Mouse (Mus musculus) G1E (cell line): ENCODE measurements around the gene 1810049J17Rik. TPM values are rescaled to one million over a fixed set of nuclear protein-coding genes. Genes with fewer than 3 reads are reported as not detected.
"Not testable (repeated sequence)": the region's sequence is repeated elsewhere in the genome, so short reads cannot be mapped to it uniquely, and the experiment has no call there.

ENCODE experiments used
- ATAC-seq: 2 replicates; pipeline ENCODE4 v1.8.0; 2016; ENCODE audit warnings: mild to moderate bottlenecking; ENCODE audit not compliant: insufficient number of reproducible peaks, poor library complexity, low FRiP score, severe bottlenecking; ENCODE audit errors: extremely low read depth
- DNase-seq: peaks from one replicate; pipeline ENCODE4 v3.0.0; 2012; ENCODE audit warnings: low spot score
- H3K27me3 ChIP-seq: 2 replicates; pipeline ENCODE4 v1.6.1; 2012; ENCODE audit warnings: mild to moderate bottlenecking, low read length, inconsistent platforms; ENCODE audit not compliant: insufficient read depth
- H3K36me3 ChIP-seq: replicated peaks from 2 replicates; pipeline ENCODE3; 2012; ENCODE audit warnings: mild to moderate bottlenecking, inconsistent platforms
- H3K4me1 ChIP-seq: 2 replicates; pipeline ENCODE4 v1.6.1; 2012; ENCODE audit warnings: low read depth, low read length, inconsistent platforms, mixed read lengths; ENCODE audit not compliant: insufficient read depth
- H3K4me3 ChIP-seq: 2 replicates; pipeline ENCODE4 v1.5.1; 2012; ENCODE audit warnings: low read depth, mild to moderate bottlenecking, inconsistent platforms, low read length, moderate library complexity, mixed read lengths
- H3K9me3 ChIP-seq: replicated peaks from 2 replicates; pipeline ENCODE4 v1.6.1; 2012; ENCODE audit warnings: inconsistent platforms
- CTCF ChIP-seq: IDR thresholded peaks from 2 replicates; pipeline ENCODE4 v1.5.1; 2012; ENCODE audit warnings: low read depth, low read length, inconsistent platforms, mixed read lengths
- GATA1 ChIP-seq: IDR thresholded peaks from 2 replicates; pipeline ENCODE4 v1.6.1; 2012; ENCODE audit warnings: borderline replicate concordance, low read length, inconsistent platforms, mixed read lengths
- GATA2 ChIP-seq: IDR thresholded peaks from 2 replicates; pipeline ENCODE4 v1.6.1; 2012; ENCODE audit warnings: low read depth, low read length, inconsistent platforms, borderline replicate concordance
- POLR2AphosphoS5 ChIP-seq: IDR thresholded peaks from 2 replicates; pipeline ENCODE4 v1.6.1; 2012; ENCODE audit warnings: low read depth, low read length, inconsistent platforms; ENCODE audit not compliant: insufficient replicate concordance
- TAL1 ChIP-seq: conservative IDR thresholded peaks from 2 replicates; pipeline ENCODE4 v1.6.1; 2012; ENCODE audit warnings: low read depth, low read length, inconsistent platforms, mixed read lengths
- polyA plus RNA-seq: library from polyadenylated mRNA; stranded (reverse); fragments of >175 nt; gene quantifications from 2 replicates; pipeline ENCODE4 v1.2.3, GENCODE M21; 2012
- total RNA-seq, 2 experiments: library from RNA; stranded (forward) in 1 of 2; stranded (reverse) in 1 of 2; fragments of 200-1000 nt in 1 of 2; fragments of >200 nt in 1 of 2; fragmentation: Nextera tagmentation in 1 of 2; gene quantifications; 2 replicates each; pipeline ENCODE4 v1.2.3; 2014 to 2017

Gene 1810049J17Rik
- total RNA-seq (2014; fragmentation: Nextera tagmentation) (not detected in 2 replicates), total RNA-seq (2017) (0.38 TPM in 1 of 2 replicates, not detected in the other), polyA plus RNA-seq (0.36 and 0.52 TPM in 2 replicates)

- ATAC-seq (no peak), DNase-seq (peak; percentile 40)
- peaks cover 22% of the 10 kb centered on the region for H3K36me3 ChIP-seq
- H3K9me3 ChIP-seq, result no peaks in the 10 kb centered on the region
- H3K27me3 ChIP-seq, result no peaks in the 10 kb centered on the region
- no peak for TF ChIP-seq POLR2AphosphoS5
- TF ChIP-seq TAL1, result no peak
- TF ChIP-seq GATA2, result no peak
- no peak for TF ChIP-seq GATA1
- no peak for TF ChIP-seq CTCF
- peak within 1 kb of the TSS; percentile 99 for H3K4me3 ChIP-seq
- H3K4me1 ChIP-seq, result peaks cover 53% of the 10 kb centered on the region
These were observed at the start of gene 1810049J17Rik for GRCm38 (mm10) chr15:12321788-12322621. Gene 1810049J17Rik (minus strand): TSS chr15:12321899.

DNA sequence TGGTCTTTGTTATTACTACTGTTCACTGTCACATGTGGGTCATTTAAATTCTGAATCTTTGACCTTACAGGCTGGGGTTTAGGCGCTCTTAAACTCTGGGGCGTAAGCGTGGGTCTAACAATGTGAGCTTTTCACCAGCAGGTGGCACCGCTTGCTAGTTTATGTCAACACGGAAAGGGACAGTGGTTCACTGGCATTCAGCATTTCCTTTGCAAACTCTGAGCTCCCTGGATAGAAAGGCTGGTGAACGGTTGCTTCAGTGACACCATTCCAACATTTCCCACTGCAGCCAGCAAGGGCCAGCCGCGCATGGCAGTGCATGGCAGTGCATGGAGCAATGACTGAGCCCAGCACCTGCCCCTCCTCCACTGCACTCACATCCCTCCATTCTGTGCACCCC lies 49.5 kb upstream of the 1810049J17Rik start:
- peaks cover 57% of the 10 kb centered on the region for H3K4me1 ChIP-seq
- no peaks in the 10 kb centered on the region for H3K9me3 ChIP-seq
- no peak for TF ChIP-seq POLR2AphosphoS5
- TF ChIP-seq GATA1, result no peak
- no peak for TF ChIP-seq TAL1
- TF ChIP-seq GATA2, result no peak
- TF ChIP-seq CTCF, result peak; percentile 67
- ATAC-seq (no peak), DNase-seq (peak; percentile 48)
- H3K4me3 ChIP-seq, result no peak overlapping the region; the same call in 1 of the 2 replicates
- H3K36me3 ChIP-seq, result peaks cover 3% of the 10 kb centered on the region
- H3K27me3 ChIP-seq, result peaks cover 3% of the 10 kb centered on the region; the same call in 1 of the 2 replicates

DNA sequence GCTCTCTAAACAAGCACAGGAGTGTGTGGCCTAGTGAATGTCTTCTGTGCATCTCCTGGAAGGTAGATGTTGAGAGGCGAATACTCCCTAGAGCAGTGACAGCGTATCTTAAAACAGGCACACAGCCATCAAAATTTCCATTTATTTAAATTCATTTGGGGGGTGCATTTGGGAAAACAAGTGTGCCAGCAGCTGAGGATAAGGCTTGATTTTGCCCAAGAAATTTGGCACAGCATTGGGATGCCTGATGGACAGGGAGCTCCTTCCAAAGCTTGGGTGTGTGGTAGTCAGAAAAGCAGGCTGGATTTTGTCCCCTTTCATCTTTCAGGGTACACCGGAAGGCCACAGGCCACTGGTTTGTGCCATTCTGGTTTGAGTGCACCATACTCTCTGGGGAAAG lies 48.4 kb upstream of the 1810049J17Rik start:
- DNase-seq, result no peak

GRCm38 (mm10) chr15:12368850-12369249 lies 47.2 kb upstream of the 1810049J17Rik start:
- TF ChIP-seq POLR2AphosphoS5 (no peak), GATA2 (no peak), CTCF (no peak), GATA1 (no peak), TAL1 (no peak)
- Histone ChIP-seq H3K4me3 (no peak overlapping the region), H3K9me3 (no peaks in the 10 kb centered on the region), H3K27me3 (no peaks in the 10 kb centered on the region), H3K36me3 (peaks cover 13% of the 10 kb centered on the region), H3K4me1 (peaks cover 70% of the 10 kb centered on the region)
- ATAC-seq (no peak), DNase-seq (no peak)

More for the DNA sequence above, 48.4 kb upstream of the 1810049J17Rik start:
- Histone ChIP-seq H3K27me3 (peaks cover 3% of the 10 kb centered on the region; the same call in 1 of the 2 replicates), H3K36me3 (peaks cover 11% of the 10 kb centered on the region), H3K9me3 (no peaks in the 10 kb centered on the region), H3K4me1 (peaks cover 62% of the 10 kb centered on the region), H3K4me3 (no peak overlapping the region)
- no peak for ATAC-seq
- TF ChIP-seq CTCF (no peak), TAL1 (no peak), GATA2 (no peak), GATA1 (no peak), POLR2AphosphoS5 (no peak)

DNA sequence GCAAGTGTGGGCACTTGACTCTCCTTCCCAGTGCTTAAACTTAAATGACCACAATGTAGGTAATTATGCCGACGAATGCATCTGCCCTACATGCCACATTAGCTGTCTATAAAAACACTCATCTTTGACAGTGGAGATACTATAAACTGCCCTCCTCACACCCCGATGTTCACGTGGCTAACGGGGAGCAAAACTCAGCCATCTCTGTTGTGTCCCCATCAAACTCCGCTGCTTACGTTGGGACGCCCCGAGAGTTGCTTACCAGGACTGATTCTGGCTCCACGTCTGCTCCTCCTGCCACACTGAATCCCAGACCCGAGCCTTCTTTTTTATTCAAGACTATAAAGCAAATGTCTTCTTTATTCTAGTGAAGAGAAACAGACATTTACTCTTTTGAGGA lies 46.7 kb upstream of the 1810049J17Rik start:
- DNase-seq (no peak), ATAC-seq (no peak)
- peaks cover 74% of the 10 kb centered on the region for H3K4me1 ChIP-seq
- no peaks in the 10 kb centered on the region for H3K9me3 ChIP-seq
- no peaks in the 10 kb centered on the region for H3K27me3 ChIP-seq
- TF ChIP-seq POLR2AphosphoS5, result no peak
- TF ChIP-seq CTCF, result no peak
- TF ChIP-seq GATA1, result no peak
- TF ChIP-seq TAL1, result no peak
- no peak for TF ChIP-seq GATA2
- H3K36me3 ChIP-seq, result peaks cover 18% of the 10 kb centered on the region
- H3K4me3 ChIP-seq, result peak overlapping the region; percentile 58; the same call in 1 of the 2 replicates

DNA sequence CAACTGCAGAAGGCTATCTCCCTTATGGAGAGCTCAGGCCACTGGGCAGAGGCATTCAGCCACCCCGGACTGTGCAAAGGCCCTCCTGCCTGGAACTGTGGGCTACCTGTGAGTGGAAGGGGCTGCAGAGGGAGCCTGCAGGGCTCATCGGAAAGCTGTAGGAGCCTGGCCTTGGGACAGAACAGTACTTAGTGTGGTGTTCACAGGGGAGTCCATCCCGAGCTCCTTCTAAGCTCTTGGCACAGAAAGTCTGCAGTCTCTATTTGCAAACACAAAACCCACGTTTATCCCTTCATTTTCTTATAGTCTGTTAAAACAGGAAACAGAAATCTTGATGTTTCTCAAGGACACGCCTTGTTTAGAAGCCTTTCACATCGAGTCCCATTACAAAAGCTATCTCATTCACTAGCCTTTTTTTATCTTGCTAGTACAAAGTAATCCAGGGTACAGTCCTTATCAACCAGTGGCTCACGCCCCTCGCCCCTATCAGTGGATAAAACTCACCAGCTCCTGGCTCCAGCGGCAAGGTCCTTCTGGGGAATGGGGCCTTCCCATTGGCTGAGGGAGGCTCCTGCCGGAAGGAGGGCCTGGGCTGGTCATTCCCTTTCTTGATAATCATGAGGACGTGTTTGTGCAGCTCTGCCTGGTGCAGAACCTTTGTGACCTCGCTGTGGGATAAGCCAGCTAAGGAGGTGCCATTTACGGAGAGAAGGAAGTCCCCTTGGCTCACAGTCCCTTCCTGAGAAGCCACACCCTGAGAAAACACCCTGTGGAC lies 45.8 kb upstream of the 1810049J17Rik start:
- no peaks in the 10 kb centered on the region for H3K9me3 ChIP-seq
- no peaks in the 10 kb centered on the region for H3K27me3 ChIP-seq
- ATAC-seq, result peak; percentile 91
- peak overlapping the region; percentile 69 for H3K4me3 ChIP-seq
- peaks cover 82% of the 10 kb centered on the region for H3K4me1 ChIP-seq
- peak; percentile 97 for DNase-seq
- H3K36me3 ChIP-seq, result peaks cover 25% of the 10 kb centered on the region
- TF ChIP-seq TAL1, result peak; percentile 69
- TF ChIP-seq CTCF, result no peak

- not testable (repeated sequence) for ATAC-seq, DNase-seq, H3K27me3 ChIP-seq, H3K9me3 ChIP-seq
- H3K4me1 ChIP-seq, result peaks cover 80% of the 10 kb centered on the region
- peaks cover 33% of the 10 kb centered on the region for H3K36me3 ChIP-seq
- H3K4me3 ChIP-seq, result peak overlapping the region; percentile 69
These were observed 45.0 kb upstream of the 1810049J17Rik start for GRCm38 (mm10) chr15:12366580-12367305.
